Mouse (Mus musculus) B cell, adult 62 days (primary cell): ENCODE results near the gene Ptprcap. TPM values are rescaled to one million over a fixed set of nuclear protein-coding genes. Genes with fewer than 3 reads are reported as not detected.

Source experiments
- total RNA-seq: library from RNA; stranded (reverse); gene quantifications from 4 replicates; pipeline ENCODE4 v1.2.4, GENCODE M21; 2023

Ptprcap gene
- 341 to 368 TPM (median 348 TPM) in 4 replicates for total RNA-seq

GRCm38 (mm10) chr19:4153232-4153654 is at the start of gene Ptprcap:
TSS of gene Ptprcap (plus strand) at chr19:4153604.

GRCm38 (mm10) chr19:4125741-4126696 is 27.4 kb upstream of the Ptprcap start, which contains the start of gene Aip:
TSS of gene Aip (minus strand) at chr19:4125858.

GRCm38 (mm10) chr19:4139446-4139845 is 14.0 kb upstream of the Ptprcap start, which contains the start of gene Gpr152:
TSS of gene Gpr152 (plus strand) at chr19:4139787.

GRCm38 (mm10) chr19:4143759-4144268 is 9.6 kb upstream of the Ptprcap start, which contains the start of gene Cabp4:
TSS of gene Cabp4 (minus strand) at chr19:4144033.

GRCm38 (mm10) chr19:4148491-4148806 is 5.0 kb upstream of the Ptprcap start, which contains the start of gene Coro1b:
TSS of gene Coro1b (plus strand) at chr19:4148619.

GRCm38 (mm10) chr19:4162646-4163542 is 9.5 kb downstream of the Ptprcap start, which contains the start of gene Rps6kb2:
TSS of gene Rps6kb2 (minus strand) at chr19:4163354.

GRCm38 (mm10) chr19:4175368-4175947 is 22.1 kb downstream of the Ptprcap start, which contains the start of gene Carns1:
TSS of gene Carns1 (minus strand) at chr19:4175479.

GRCm38 (mm10) chr19:4190831-4191334 is 37.5 kb downstream of the Ptprcap start, which contains the start of gene Tbc1d10c:
TSS of gene Tbc1d10c (minus strand) at chr19:4191284.

GRCm38 (mm10) chr19:4191528-4192250 is 38.3 kb downstream of the Ptprcap start, which contains the start of gene Ppp1ca:
TSS of gene Ppp1ca (plus strand) at chr19:4192065.

GRCm38 (mm10) chr19:4201291-4201909 is 48.0 kb downstream of the Ptprcap start, which contains the start of gene Rad9a:
TSS of gene Rad9a (minus strand) at chr19:4201662.

Other genes with a start within 250 kb of the Ptprcap start
- gene Tcirg1, start 246.5 kb upstream of the Ptprcap start, total RNA-seq, result 141 to 154 TPM (median 146 TPM) in 4 replicates
- gene Ndufs8, start 240.8 kb upstream of the Ptprcap start, total RNA-seq, result 73.8 to 87.1 TPM (median 81.3 TPM) in 4 replicates
- 7.6 to 9.4 TPM (median 8.4 TPM) in 4 replicates for gene Aldh3b1, start 223.8 kb upstream of the Ptprcap start, total RNA-seq
- 533 to 593 TPM (median 563 TPM) in 4 replicates for gene Unc93b1, start 218.4 kb upstream of the Ptprcap start, total RNA-seq
- gene Aldh3b3, start 195.0 kb upstream of the Ptprcap start, total RNA-seq, result 0.15 TPM in 1 of 4 replicates, not detected in the others
- gene Aldh3b2, start 181.3 kb upstream of the Ptprcap start, total RNA-seq, result 0.26 to 0.36 TPM in 2 of 4 replicates, not detected in the others
- gene Acy3, start 167.0 kb upstream of the Ptprcap start, total RNA-seq, result not detected in 4 replicates
- not detected in 4 replicates for gene Tbx10, start 160.9 kb upstream of the Ptprcap start, total RNA-seq
- gene Nudt8, start 153.0 kb upstream of the Ptprcap start, total RNA-seq, result 16.1 to 21.0 TPM (median 19.8 TPM) in 4 replicates
- gene Gm49405, start 153.0 kb upstream of the Ptprcap start, total RNA-seq, result 3.1 to 6.8 TPM (median 4.0 TPM) in 4 replicates
- gene Doc2g, start 150.3 kb upstream of the Ptprcap start, total RNA-seq, result 7.1 to 12.1 TPM (median 10.4 TPM) in 4 replicates
- gene Ndufv1, start 140.8 kb upstream of the Ptprcap start, total RNA-seq, result 73.3 to 94.8 TPM (median 89.7 TPM) in 4 replicates
- gene Gstp1, start 115.6 kb upstream of the Ptprcap start, total RNA-seq, result 137 to 169 TPM (median 145 TPM) in 4 replicates
- 8.8 to 22.4 TPM (median 15.9 TPM) in 4 replicates for gene Gstp2, start 107.6 kb upstream of the Ptprcap start, total RNA-seq
- gene Gstp3, start 94.0 kb upstream of the Ptprcap start, total RNA-seq, result not detected in 4 replicates
- not detected in 4 replicates for gene Cabp2, start 72.0 kb upstream of the Ptprcap start, total RNA-seq
- 119 to 136 TPM (median 129 TPM) in 4 replicates for gene Cdk2ap2, start 56.4 kb upstream of the Ptprcap start, total RNA-seq
- gene Pitpnm1, start 53.6 kb upstream of the Ptprcap start, total RNA-seq, result 195 to 200 TPM (median 198 TPM) in 4 replicates
- 95.2 to 103 TPM (median 98.9 TPM) in 4 replicates for gene Aip, start 27.7 kb upstream of the Ptprcap start, total RNA-seq
- gene Gpr152, start 13.8 kb upstream of the Ptprcap start, total RNA-seq, result 0.14 to 0.31 TPM (median 0.27 TPM) in 3 of 4 replicates, not detected in the other
- 0.88 to 1.4 TPM (median 1.2 TPM) in 4 replicates for gene Cabp4, start 9.6 kb upstream of the Ptprcap start, total RNA-seq
- gene Coro1b, start 5.0 kb upstream of the Ptprcap start, total RNA-seq, result 129 to 166 TPM (median 137 TPM) in 4 replicates
- 50.3 to 55.6 TPM (median 50.9 TPM) in 4 replicates for gene Rps6kb2, start 9.8 kb downstream of the Ptprcap start, total RNA-seq
- 93.0 to 107 TPM (median 97.9 TPM) in 4 replicates for gene Carns1, start 21.9 kb downstream of the Ptprcap start, total RNA-seq
- 255 to 266 TPM (median 262 TPM) in 4 replicates for gene Tbc1d10c, start 37.7 kb downstream of the Ptprcap start, total RNA-seq
- gene Ppp1ca, start 38.5 kb downstream of the Ptprcap start, total RNA-seq, result 377 to 398 TPM (median 383 TPM) in 4 replicates
- gene Rad9a, start 48.1 kb downstream of the Ptprcap start, total RNA-seq, result 51.5 to 59.3 TPM (median 55.6 TPM) in 4 replicates
- 141 to 150 TPM (median 148 TPM) in 4 replicates for gene Clcf1, start 60.6 kb downstream of the Ptprcap start, total RNA-seq
- gene AC109138.7, start 60.8 kb downstream of the Ptprcap start, total RNA-seq, result 5.9 TPM in 1 of 4 replicates, not detected in the others
- 206 to 223 TPM (median 211 TPM) in 4 replicates for gene Pold4, start 78.3 kb downstream of the Ptprcap start, total RNA-seq
- 26.5 to 33.7 TPM (median 27.9 TPM) in 4 replicates for gene Ssh3, start 115.6 kb downstream of the Ptprcap start, total RNA-seq
- 26.4 to 33.1 TPM (median 28.4 TPM) in 4 replicates for gene Ankrd13d, start 129.5 kb downstream of the Ptprcap start, total RNA-seq
- gene Grk2, start 152.6 kb downstream of the Ptprcap start, total RNA-seq, result 529 to 561 TPM (median 549 TPM) in 4 replicates
- gene Kdm2a, start 244.7 kb downstream of the Ptprcap start, total RNA-seq, result 224 to 243 TPM (median 232 TPM) in 4 replicates